Mouse (Mus musculus) c-Kit-positive CD71-negative TER-119-negative erythroid progenitor cells, embryonic 14.5 days (primary cell): ENCODE results near the gene Gab1.

ENCODE experiments used
- DNase-seq: peaks from one replicate; pipeline ENCODE4 v3.0.0-alpha.2; 2013; ENCODE audit warnings: low read depth

Gene Gab1

DNA sequence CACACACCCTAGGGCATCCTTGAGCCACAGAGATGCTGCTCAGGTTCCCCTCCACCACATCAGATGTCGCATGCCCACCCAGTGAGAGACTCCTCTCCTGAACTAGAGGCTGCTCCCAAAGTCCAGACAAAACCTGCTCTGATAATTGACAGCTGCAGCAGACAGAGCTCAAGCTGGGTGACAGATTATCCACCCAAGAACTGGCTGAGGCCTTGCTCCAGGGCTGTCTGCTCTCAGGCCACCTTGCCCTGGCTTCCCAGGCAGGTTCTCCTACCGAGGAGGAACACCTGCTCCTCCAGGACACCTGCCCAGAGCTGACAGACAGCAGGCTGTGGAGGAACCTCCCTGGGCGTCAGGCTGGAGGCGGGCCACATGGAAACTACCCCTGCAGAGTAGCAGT, 7.6 kb downstream of the Gab1 start:
- no peak for DNase-seq

DNA sequence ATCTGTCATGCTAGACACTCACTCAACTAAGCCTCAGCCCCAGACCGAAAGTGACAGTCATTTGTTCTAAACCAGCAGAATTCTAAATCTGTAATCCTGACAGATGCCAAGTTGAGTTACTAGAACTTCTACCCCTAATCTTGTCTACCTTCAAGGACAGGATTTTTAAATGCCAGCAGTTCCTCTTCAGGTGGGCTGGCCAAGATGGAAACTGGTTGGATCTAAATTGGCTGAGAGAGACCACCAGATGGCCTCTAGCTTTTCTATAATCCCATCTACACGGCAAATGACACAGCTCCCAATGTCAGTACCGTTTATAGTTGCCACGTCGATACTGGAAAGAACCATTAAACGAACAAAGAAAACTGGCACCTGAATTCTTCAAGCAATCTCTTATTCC, 8.9 kb downstream of the Gab1 start:
- DNase-seq: no peak

DNA sequence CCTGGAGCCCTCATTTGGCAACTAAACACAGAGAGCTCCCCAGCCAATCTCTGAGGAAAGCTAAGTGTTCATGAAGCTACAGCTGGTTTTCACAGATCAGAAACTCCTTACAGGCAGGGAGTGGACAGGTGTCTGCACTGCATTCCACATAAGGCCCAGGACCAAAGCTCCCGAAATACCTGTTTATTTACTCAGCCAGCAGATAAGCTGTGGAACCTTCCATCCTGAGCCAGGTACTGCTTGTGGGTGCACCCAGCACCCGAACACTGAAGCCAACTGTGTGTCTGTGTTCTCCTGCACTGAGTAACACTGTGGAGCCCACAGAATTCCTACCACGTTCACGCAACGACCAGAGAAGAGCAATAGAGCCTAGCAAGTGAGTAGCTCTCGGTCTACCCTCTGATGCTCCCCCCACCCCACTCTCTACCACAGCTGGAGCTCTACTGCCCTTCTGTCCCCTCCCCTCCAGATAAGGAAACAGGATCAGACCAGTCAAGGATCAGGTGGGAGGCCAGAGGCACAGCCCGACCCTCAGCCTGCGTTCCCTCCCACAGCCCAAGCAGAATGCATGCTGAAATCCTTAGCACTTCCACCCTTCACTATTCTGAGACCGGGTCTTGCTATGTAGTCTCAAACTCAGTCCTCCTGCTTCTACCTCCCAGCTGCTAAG, 9.6 kb downstream of the Gab1 start:
- no peak for DNase-seq

DNA sequence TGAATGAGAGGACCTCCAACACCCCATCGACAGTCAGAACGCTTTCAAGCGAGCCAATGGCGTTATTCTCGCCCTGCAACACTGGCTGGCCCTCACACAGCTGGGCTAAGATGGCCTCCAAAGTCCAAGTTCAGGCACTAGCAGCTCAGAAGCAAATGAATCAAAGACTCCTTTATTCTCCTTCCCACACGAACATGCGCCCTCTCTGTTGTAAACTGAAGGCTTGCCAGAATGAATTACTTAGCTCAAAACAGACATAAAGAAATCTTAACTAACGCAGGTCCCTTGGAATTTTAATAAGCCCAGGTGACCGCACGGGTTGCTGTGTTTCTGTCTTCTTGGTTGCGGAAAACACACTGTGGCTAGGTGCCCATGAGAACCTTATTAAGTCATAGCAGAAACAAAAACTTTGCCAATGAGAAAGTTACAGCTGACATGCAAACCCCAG, 10.4 kb downstream of the Gab1 start:
- DNase-seq: no peak

DNA sequence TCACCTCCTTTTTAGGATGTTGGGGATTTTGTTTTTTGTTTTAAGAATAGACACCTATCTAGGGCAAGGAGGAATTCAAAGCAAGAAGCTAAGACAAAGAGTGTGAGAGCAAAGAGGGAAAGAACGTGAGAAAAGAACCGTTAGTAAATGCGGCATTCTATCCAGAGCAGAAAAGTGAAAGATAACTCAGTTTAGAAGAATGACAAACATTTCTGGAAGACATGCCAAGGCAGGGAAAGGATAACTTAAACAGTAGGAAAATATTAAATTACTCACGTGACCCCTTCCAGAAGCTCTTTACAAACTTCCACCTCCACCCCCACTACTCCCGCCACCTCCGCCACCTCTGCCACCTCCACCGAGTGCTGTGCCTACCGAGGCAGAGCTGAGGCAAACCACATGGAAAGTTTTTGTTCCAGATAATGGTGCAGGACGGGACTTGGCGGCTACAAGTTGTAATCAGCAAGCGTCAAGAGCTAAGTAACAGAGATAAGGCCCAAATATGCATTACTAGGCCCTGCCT, 11.5 kb downstream of the Gab1 start:
- DNase-seq: peak; percentile 20

DNA sequence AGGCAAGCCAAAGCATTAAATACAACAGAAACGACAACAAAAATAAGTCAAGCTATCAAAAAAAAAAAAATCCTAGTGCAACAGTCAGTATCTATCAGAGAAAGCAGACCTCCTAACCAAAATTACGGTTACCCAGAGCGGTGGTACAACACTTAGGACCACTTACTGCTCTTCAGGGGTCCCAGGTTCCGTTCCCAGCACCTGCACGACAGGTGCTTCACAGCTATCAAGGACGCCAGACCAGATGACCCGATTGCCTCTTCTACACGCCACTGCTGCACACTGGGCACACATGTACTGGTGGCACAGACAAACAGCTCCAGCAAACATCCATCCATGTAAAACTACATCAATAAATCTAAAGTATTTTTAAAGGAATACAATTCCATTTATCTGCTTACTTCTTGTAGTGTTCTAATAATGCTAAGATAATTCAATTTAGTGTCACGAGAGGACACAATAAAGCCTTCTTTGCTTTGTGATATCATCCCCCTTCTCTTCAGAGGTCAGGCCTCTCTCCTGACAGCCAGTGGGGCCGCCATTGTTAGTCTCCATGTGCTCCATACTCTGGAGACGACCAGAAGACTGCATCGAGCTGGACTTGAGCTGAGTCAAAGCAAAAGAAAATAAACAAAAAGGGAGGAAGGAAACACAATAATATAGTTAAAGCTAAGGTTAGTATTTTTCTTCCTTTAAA, 12.2 kb downstream of the Gab1 start:
- no peak for DNase-seq

DNA sequence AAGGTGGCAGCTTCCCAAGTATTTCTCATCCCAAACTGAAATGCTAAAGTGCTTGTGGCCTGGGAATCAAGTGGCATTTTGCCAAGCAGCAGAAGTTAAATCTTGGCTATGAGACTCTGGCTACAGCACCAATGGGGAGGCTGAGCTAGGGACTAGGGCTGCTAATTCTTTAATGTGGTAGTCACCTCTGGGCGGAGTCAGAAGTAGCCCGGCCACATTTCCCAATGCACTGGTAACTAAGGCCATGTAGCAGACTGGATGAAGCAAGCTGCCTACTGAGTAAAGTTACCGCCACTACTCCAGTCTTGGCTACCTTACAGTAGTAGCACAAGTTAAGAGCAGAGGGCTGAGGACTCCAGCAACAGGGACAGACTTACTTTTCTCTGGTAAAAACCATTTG, 12.7 kb downstream of the Gab1 start:
- DNase-seq: no peak

DNA sequence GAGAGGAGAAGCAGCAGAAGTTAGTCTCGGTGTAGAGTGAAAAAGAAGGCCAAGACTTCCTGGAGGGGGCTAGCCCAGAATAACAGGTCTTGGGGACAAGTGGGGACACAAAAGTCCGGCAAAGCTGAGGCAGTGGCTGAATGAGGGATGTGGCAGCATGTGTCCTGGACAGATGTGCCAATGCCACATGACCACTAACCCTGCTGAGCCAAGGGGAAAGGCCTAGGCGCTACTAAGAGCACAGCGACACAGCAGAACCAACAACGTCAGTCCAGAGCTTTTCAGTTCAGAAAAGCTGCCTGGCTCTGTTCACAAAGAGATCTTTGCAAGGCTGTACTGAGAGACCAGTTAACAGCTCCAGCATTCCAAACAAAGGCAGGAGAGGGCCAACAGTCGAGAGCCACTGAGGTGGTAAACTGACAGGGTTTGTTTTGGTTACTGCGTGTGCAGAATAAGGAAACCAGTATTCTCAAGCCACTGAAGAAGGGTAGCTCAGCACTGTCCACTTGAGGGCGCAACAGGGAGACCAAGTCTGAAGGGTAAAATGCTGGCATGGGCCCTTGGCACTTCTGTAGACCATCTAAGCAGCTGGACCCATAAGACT, 15.0 kb downstream of the Gab1 start:
- no peak for DNase-seq

DNA sequence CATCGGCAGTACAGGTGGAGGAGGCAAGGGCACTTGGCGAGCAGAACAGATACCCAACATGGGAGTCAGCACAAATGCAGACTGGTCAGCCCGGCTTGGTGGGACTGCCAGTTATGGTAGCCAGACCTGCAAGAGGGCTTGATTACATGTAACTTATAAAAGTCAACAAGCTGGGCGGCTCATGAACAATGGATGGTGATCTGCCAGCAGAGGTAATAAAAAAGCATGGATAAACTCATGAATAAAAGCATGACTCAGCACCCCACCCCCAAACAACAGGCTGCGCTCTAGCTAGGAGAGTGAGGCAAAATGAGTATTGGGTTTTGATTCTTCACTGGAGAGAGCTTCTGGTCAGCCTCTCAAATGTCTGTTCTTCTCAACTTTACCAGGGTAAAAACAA, 16.9 kb downstream of the Gab1 start:
- no peak for DNase-seq

DNA sequence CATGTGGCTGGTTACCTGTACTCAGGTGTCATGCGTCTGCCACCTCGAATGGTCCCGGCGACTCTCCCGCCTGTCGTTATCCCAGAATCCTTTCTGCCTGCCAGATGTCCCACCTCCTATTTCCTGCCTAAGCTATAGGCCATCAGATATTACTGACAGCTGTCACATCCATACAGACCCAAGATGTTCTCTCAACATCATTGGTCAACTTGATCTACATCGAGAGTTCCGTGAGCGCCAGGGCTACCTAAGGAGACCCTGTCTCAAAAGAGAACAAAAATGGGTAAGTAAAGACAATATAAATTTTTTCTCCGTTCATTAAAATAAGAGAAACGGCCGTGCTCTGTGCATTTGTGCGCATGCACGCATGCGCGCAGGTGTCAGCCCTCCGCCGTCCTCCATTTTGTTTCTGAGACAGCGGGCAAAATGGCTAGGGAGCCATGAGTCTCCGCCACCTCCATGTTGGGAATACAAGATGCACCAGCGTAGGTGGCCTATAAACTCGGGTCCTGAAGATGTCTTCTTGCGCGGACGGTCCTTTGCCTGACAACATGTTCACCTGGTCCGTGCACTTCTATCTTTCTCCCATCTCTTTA, 21.0 kb downstream of the Gab1 start:
- no peak for DNase-seq

DNA sequence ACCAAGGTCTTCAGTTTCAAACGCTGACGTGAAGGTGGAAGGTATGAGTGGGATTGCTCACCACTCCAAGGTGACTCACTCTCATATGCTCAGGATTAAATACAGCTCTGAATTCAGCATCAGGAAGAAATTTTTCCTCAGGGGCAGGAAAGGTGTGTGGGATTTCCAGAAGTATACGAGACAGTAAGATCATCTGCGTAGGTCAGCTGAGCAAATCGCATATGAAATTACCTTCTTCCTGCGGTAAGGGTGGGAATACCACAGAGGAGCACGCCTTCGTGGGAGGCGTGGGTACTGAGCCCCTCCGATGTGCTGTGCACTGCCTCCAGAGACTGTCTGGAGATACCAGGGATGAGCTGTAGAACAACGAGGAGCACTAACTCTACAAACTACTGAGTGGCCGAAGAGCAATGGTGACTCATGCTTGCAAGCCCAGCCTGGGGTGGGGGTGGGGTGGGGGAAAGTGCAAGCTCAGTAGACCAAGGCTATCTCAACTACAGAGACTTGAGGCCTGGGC, 22.4 kb downstream of the Gab1 start:
- DNase-seq: no peak

DNA sequence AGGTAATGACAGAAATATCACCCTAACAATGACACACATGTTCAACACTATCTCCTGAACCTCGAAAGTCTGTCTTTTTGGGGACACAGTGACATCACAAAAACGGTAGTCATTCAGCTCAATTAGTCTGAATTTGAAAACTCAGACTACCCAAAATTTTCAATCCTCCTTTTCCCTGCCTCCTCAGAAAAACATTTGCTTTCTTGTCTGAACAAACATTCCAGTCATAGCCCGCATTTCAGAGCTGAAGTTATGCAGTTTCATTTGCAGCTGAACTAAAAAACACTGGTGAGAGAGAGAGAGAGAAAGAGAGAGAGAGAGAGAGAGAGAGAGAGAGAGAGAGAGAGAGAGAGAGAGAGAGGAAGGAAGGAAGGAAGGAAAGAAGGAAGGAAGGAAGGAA, 23.2 kb downstream of the Gab1 start:
- DNase-seq: no peak

DNA sequence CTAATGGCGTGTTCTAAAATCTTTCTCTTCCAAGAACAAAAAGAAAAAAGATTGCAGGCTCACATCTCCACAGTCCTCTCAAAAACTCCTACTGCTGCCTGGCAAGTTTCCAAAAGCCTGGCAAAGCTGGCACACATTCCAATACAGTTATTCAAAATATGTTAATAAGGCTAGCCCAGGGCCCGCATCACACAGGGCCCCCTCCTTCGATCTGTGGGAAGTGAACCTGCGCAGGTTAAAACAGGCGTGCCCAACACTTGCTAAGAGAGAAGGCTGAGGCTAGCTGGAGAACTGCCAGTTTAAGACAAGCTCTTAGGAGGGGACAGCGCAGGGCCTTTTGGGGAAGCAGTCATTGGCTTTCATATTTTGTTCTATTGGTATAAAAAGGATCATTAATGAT, 23.7 kb downstream of the Gab1 start:
- no peak for DNase-seq

DNA sequence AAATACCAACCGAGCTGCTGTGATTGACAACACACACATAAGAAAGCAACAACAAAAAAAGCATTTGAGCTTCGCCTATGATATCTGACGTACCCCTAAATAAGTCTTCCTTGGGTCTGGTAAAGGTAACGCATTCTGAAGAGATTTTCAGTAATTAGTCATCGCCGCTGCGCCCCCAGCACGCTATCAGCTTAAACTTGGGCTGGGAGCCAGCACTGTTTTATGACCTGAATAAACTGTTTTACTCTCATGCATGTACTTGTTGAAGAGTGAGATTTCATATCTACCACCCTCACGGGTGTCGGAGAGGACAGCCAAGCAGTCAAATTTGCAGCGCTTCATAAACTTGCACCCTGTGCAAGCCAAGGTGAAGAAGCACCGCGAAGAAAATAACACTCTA, 26.7 kb downstream of the Gab1 start:
- DNase-seq: no peak

DNA sequence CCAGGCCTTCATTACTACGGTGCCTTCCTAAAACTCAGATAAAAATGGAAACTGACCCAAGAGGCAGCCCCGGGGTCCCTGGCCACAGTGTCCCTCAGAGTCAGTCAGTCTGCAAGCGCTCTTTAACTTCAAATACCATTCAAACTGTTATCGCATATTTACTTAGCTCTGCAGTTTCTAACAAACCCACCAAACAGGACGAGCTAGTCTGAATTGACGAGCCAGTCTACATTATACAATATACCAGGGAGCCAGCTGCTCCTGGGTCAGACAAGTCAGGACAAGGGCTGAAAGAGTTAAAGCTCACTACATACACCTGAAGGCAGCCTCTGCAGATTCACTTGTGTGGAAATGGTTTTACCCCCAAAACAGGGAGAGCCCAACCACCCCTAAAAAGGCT, 27.1 kb downstream of the Gab1 start:
- no peak for DNase-seq

DNA sequence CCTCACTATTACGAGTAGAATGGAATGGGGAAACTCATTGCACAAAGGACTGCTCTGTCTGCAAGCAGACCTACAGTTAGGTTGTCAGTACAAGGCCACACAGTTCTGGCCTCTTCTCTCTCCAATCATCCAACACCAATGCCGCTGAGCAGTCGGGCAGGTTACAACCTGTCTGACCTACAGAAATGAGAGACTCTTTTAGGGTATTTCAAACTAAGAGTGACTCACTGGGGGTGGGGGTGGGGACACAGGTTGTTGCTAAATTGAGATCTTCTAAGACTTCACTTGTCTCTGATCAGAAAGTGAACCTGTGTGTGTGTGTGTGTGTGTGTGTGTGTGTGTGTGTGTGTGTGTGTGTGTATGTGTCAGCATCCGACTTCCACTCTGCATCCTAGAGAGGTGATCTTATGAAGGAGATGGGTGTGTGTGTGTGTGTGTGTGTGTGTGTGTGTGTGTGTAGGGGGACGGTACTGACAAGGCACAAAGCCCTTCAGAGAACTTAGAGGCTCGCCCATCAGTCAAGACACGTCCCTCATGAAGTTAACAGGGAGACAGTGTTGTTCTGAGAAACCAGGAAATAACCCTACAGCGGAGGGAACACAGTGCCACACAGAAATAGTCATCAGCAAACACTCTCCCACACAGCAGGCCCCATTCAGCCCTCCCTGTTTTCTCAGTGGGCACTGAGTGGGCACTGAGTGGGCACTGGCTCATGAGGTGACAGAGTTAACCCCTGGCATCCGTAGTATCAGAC, 27.7 kb downstream of the Gab1 start:
- DNase-seq: no peak

DNA sequence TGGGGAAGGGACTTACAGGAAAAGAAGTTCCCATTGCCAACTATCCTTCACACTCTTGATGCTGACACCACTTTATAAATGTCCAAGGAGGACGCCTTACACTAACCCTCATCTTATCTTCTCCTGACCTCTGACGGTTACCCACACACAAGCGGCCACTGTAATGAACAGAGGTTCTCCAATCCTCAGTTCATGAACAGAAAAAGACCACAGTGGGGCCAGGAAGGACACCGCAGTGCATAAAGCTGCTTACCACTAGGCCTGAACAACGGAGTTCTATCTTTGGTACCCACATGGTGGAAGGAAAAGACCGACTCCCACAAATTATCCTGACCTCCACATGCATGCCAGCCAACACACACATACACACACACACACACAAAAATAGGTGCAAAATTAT, 28.7 kb downstream of the Gab1 start:
- DNase-seq: no peak

DNA sequence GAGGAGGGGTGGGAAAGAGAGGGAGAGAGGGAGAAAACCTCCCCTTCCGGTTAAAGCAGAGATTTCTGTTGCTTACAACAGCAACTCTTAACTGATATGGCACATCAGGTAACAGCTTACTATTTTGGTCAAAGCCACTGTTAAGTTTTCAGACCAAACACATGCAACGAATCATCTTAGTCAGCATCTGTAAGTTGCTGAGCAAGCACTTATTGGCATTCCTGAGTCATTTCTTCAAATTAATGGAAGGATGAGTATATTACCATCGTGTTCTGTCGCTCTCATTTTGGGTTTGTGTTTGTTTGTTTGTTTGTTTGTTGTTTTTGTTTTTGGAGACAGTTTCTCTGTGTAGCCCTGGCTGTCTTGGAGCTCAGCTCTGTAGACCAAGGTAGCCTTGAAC, 30.3 kb downstream of the Gab1 start:
- DNase-seq: no peak

DNA sequence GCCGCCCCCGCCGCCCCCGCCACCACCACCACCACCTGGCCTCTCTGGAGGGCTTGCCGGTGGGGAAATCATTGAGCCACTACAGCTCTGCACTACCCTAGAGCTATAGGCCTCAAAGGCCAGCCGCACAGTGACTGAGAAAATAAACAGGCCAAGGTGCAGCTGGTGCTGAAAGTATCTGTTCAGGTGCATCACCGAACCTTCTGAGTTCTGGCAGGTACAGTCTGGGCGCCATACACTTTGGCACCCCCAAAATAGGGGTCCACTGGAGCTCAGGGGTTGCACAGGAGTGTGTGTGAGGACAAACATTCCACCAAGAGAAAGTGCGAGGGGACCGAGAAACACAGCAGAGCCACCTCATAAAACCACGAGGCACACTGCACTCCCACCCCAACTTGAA, 31.7 kb downstream of the Gab1 start:
- no peak for DNase-seq

DNA sequence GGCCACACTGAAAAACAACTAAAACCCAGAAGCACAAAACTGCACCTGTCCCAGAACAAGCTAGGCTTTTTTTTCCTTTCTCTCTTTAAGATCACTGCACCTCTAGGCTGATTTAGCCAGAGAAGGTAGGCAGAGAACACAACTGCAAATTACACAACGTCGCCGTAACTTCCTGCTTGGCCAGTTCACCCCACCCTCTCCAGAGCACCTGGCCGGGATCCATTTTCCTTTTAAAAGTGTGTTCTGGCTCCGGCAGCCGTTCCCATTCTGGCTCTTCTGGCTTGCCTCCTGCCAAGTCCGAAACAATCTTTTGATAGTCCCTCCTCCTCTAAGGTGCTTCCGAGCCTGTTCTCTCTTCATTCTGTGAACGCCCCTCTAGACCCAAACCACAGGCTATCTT, 32.4 kb downstream of the Gab1 start:
- no peak for DNase-seq

DNA sequence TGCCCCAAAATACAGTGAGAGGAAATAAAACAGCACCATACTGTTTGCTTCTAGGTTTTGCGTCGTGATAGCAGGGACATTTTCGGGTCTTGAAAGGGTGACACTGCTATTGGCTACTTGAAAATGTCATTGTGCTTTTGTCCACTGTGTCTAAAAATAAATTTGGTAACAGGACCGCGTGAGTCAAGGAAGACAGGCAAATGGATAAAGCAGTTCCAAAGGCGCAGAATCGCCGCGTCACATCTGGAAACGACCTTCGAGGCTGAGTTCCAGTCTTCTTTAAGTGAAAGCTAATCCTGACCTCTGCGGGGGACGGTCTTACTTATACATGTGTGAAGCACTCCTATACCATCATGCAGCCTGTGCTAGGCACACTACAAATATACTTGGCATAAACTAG, 35.0 kb downstream of the Gab1 start:
- no peak for DNase-seq
